Mouse (Mus musculus) cortical plate, adult 2 months (tissue): ENCODE results near the gene Oxld1. TPM values are rescaled to one million over a fixed set of nuclear protein-coding genes. Genes with fewer than 3 reads are reported as not detected.
A peak's percentile ranks its signal among the peaks of the same experiment; 100 is the strongest.

Experiments used
- H3K27ac ChIP-seq: fragments of 200-500 bp; 2 replicates; pipeline ENCODE4 v1.5.1; 2012; ENCODE audit warnings: low read length, control low read depth, inconsistent platforms; ENCODE audit not compliant: insufficient read depth
- H3K4me1 ChIP-seq: fragments of 200-500 bp; 2 replicates; pipeline ENCODE4 v1.6.1; 2011; ENCODE audit warnings: low read length; ENCODE audit not compliant: control insufficient read depth, insufficient read depth
- H3K4me3 ChIP-seq: fragments of 200-500 bp; 2 replicates; pipeline ENCODE4 v1.5.1; 2011; ENCODE audit warnings: mild to moderate bottlenecking, low read length, control low read depth; ENCODE audit not compliant: insufficient read depth
- CTCF ChIP-seq: fragments of 200-500 bp; IDR thresholded peaks from 2 replicates; pipeline ENCODE4 v1.5.1; 2011; ENCODE audit warnings: mild to moderate bottlenecking, control low read depth, low read length; ENCODE audit not compliant: insufficient read depth; ENCODE audit errors: extremely low read depth
- POLR2A ChIP-seq: fragments of 200-500 bp; IDR thresholded peaks from 2 replicates; pipeline ENCODE4 v1.6.1; 2011; ENCODE audit warnings: mild to moderate bottlenecking, low read length, control low read depth; ENCODE audit not compliant: insufficient read depth; ENCODE audit errors: extremely low read depth
- polyA plus RNA-seq: library from polyadenylated mRNA; depleted of rRNA; stranded (reverse); fragments of >200 nt; gene quantifications from 2 replicates; pipeline ENCODE4 v1.2.3, GENCODE M21; 2012

Oxld1 gene
- polyA plus RNA-seq, 1 experiment: 15.0 TPM

GRCm38 (mm10) chr11:120458847-120459597, 1.2 kb upstream of the Oxld1 start:
- TF ChIP-seq POLR2A: no peak
- 0 out of 2 replicates have a peak, but pooled peaks have one; percentile 9 for TF ChIP-seq CTCF
- Histone ChIP-seq H3K4me1 (peaks cover 1% of the 10 kb centered on the region; the same call in 1 of the 2 replicates), H3K4me3 (peak overlapping the region; percentile 98), H3K27ac (no peak overlapping the region)

GRCm38 (mm10) chr11:120457370-120457769, 498 bp downstream of the Oxld1 start:
- peak overlapping the region; percentile 87 for H3K27ac ChIP-seq
- TF ChIP-seq POLR2A (no peak), CTCF (no peak)
- peaks cover 1% of the 10 kb centered on the region; the same call in 1 of the 2 replicates for H3K4me1 ChIP-seq
- peak overlapping the region; percentile 98 for H3K4me3 ChIP-seq

DNA sequence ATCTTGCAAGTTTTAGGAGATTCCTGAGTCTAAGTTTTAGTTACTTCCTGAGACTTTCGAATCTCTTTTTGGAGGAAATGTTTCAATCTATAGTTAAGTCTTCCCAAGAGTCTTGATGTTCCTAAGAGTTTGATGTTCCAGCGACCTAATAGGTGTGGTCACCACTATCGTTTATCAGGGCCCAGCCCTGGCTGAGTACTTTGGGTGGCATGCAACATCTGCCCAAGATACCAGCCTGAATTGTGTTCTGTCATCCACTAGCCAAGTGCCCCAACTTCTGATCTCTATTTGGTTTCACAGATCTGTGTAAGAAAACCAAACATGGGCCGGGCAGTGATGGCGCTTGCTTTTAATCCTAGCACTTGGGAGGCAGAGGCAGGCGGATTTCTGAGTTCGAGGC, 2.5 kb downstream of the Oxld1 start:
- no peak overlapping the region for H3K27ac ChIP-seq
- peaks cover 1% of the 10 kb centered on the region; the same call in 1 of the 2 replicates for H3K4me1 ChIP-seq
- no peak overlapping the region for H3K4me3 ChIP-seq
- TF ChIP-seq CTCF (no peak), POLR2A (no peak)

DNA sequence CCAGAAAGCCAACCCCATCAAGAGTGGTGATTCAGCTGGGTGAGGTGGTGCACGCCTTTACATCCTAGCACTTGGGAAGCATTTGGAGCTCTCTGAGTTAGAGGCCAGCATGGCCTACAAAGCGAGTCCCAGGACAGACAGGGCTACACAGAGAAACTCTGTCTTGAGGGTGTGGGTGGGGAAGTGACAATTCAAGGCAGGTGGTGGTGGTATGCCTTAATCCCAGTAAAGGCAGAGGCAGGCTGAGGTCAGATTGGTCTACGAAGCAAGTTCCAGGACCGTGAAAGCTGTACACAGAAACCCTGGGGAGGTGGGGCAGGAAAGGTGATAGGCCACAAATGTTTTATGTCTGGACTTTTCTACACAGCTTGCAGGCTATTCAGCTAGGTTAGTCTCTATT, 2.9 kb downstream of the Oxld1 start:
- Histone ChIP-seq H3K27ac (no peak overlapping the region), H3K4me1 (peaks cover 1% of the 10 kb centered on the region; the same call in 1 of the 2 replicates), H3K4me3 (no peak overlapping the region)
- TF ChIP-seq CTCF (no peak), POLR2A (no peak)

- Histone ChIP-seq H3K27ac (no peak within 1 kb of the TSS), H3K4me1 (no peaks in the 10 kb centered on the region; the same call in 1 of the 2 replicates), H3K4me3 (no peak within 1 kb of the TSS)
- TF ChIP-seq POLR2A (no peak), CTCF (no peak)
These were observed 4.6 kb downstream of the Oxld1 start, which contains the start of gene Pde6g for GRCm38 (mm10) chr11:120453306-120453705. Pde6g (minus strand) TSS chr11:120453500.

DNA sequence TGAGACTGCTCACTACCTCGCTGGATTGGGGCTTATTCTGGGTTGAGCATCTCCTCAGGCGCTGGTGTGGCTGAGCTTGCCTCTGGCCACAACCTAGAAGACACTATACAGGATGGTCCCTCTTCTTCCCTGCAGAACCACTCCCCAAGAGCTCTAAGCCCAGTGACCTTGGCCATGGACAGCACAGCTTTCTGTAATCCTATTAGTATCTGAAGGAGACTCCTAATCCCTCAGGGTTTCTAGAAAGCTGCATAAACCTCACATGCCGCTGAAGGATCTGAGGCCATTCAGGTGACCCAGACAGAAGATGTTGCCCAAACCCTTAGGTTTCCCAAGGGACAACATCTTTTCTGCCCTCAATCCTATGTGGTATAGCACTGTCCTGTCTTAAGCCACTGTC, 5.6 kb downstream of the Oxld1 start:
- no peaks in the 10 kb centered on the region; the same call in 1 of the 2 replicates for H3K4me1 ChIP-seq
- H3K27ac ChIP-seq: no peak overlapping the region
- TF ChIP-seq CTCF (no peak), POLR2A (no peak)
- H3K4me3 ChIP-seq: no peak overlapping the region

- Histone ChIP-seq H3K27ac (no peak overlapping the region), H3K4me1 (no peaks in the 10 kb centered on the region), H3K4me3 (no peak overlapping the region)
- TF ChIP-seq POLR2A: no peak
- no peak for TF ChIP-seq CTCF
These were observed 10.7 kb downstream of the Oxld1 start for GRCm38 (mm10) chr11:120447179-120447578.

- TF ChIP-seq POLR2A (no peak), CTCF (no peak)
- no peak overlapping the region for H3K4me3 ChIP-seq
- H3K27ac ChIP-seq: no peak overlapping the region
- H3K4me1 ChIP-seq: no peaks in the 10 kb centered on the region
These were observed 12.4 kb downstream of the Oxld1 start for GRCm38 (mm10) chr11:120445475-120445874.

DNA sequence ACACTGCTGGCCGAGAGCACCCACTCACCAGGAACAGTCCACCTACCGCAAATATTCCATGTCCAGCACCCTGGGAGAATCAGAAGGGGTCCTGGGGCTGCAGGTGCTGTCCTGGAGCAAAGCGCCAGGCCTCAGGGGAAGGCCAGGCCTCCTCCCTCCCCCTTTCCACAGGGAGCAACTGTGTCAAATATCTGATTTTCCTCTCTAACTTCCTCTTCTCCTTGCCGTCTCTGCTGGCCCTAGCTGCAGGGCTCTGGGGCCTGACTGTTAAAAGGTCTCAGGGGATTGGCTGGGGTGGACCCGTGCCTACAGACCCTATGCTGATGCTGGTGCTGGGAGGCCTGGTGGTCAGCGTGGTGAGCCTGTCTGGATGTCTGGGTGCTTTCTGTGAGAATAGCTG, 13.8 kb downstream of the Oxld1 start:
- TF ChIP-seq CTCF: no peak
- Histone ChIP-seq H3K4me3 (no peak overlapping the region), H3K27ac (no peak overlapping the region), H3K4me1 (no peaks in the 10 kb centered on the region)

GRCm38 (mm10) chr11:120442765-120443280, 15.0 kb downstream of the Oxld1 start:
- Histone ChIP-seq H3K4me3 (no peak overlapping the region), H3K27ac (no peak overlapping the region)
- TF ChIP-seq POLR2A: no peak
- TF ChIP-seq CTCF: no peak

More at GRCm38 (mm10) chr11:120442765-120443280, 15.0 kb downstream of the Oxld1 start:
- no peaks in the 10 kb centered on the region for H3K4me1 ChIP-seq
